Mouse (Mus musculus): ENCODE measurements around the gene Ucn3. TPM values are rescaled to one million over a fixed set of nuclear protein-coding genes. Genes with fewer than 3 reads are reported as not detected.
A peak's percentile ranks its signal among the peaks of the same experiment; 100 is the strongest.

Ucn3 gene
- total RNA-seq, 4 experiments from 2014 or later, result 0.86 to 0.89 TPM; not detected in 2

- DNase-seq (ENCODE audit: low spot score in 2 of 2), result no peak
These were observed 52.5 kb downstream of the Ucn3 start for GRCm38 (mm10) chr13:3892601-3893000.

- peak in 1 of 2 experiments; percentile 27 for DNase-seq (ENCODE audit: low spot score in 2 of 2)
These were observed 53.6 kb downstream of the Ucn3 start for GRCm38 (mm10) chr13:3891479-3892087.

Small RNAs within 50 kb of the gene (microRNA-seq; reads per million reads assigned to microRNA genes)
- 0 reads per million in 2 experiments for gene Gm22460

Other genes starting within 250 kb of the Ucn3 start
- gene Calml3, start 141.0 kb downstream of the Ucn3 start, total RNA-seq (2022), result under 1 TPM in 1 of 4 experiments, not detected in 3; 0.35 TPM
- not detected for gene Calm4, start 107.6 kb downstream of the Ucn3 start, total RNA-seq (2022)
- gene Calm5, start 91.2 kb downstream of the Ucn3 start, total RNA-seq (2022), result not detected
- gene Net1, start 27.1 kb downstream of the Ucn3 start, total RNA-seq (2022), result 10 to 100 TPM; 34.6 to 65.6 (median 55.6) TPM
- gene Tubal3, start 27.1 kb downstream of the Ucn3 start, total RNA-seq (2022), result not detected
- gene Akr1c14, start 103.7 kb upstream of the Ucn3 start, total RNA-seq (2022), result 1 to 10 TPM; 1.0 to 3.8 (median 2.2) TPM
- gene Akr1c18, start 205.3 kb upstream of the Ucn3 start, total RNA-seq (2022), result 1 to 10 TPM in 3 of 4 experiments, under 1 TPM in 1; 0.75 to 1.6 (median 1.2) TPM
- 1 to 10 TPM in 2 of 4 experiments, under 1 TPM in 1, not detected in 1; 0.59 to 1.2 (median 1.1) TPM for gene Akr1c13, start 245.8 kb upstream of the Ucn3 start, total RNA-seq (2022)